Mouse (Mus musculus): ENCODE measurements around the gene Tcea2.

Gene Tcea2

DNA sequence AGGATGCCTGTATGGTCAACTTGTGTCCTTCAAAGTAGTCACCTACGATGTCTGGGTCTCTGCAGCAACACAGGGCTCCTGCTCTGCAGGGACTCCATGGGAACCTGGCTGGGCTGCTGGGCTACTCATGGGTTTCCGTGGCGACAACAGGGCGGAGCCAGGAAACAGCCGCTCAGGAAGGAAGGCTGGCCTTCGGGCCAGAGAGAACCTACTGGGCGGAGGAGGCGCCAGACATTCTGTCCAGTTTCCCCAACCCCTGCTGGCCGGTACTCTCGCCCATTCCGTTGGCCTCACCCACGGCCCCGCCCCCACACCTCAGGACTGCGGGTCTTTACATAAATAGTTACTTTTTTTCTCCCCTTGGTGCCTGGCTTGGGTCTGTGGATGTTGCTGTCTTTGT lies 4.7 kb upstream of the Tcea2 start:
- DNase-seq: no peak

- DNase-seq: peak; percentile 40
Measured at GRCm38 (mm10) chr2:181676424-181676823, 3.7 kb upstream of the Tcea2 start.

DNA sequence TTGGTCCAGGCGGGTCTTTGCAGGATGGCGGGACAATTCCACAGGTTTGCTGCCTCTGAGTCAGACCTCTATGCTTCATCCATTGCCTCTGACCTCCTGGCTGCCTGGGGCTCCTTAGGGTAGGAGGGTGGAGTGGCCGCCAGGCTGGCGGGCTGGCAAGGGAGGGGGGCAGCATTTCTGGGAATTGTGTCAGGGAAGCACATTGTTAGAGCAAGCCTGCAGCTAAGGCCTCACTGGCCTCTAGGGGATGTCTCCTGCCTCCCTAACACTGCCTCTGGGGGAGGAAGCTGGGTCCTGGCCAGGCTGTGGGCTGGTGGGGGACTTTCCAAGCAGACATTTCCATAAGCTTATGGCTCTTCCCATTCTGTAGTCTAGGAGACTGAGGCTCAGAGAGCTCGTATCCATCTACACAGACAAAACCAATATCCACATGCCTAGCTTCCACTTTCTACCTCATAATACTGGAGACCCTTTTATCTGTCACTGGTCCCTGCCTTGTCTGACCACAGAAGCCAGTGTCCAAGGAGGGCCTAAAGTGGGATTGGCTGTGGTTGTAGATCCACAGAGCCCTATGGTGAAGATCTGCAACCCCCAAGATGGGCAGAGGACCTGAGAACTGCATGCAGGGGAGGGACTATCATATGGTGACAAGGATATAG lies 2.9 kb upstream of the Tcea2 start:
- DNase-seq: no peak

GRCm38 (mm10) chr2:181677755-181678098 lies 2.4 kb upstream of the Tcea2 start:
- DNase-seq: no peak

DNA sequence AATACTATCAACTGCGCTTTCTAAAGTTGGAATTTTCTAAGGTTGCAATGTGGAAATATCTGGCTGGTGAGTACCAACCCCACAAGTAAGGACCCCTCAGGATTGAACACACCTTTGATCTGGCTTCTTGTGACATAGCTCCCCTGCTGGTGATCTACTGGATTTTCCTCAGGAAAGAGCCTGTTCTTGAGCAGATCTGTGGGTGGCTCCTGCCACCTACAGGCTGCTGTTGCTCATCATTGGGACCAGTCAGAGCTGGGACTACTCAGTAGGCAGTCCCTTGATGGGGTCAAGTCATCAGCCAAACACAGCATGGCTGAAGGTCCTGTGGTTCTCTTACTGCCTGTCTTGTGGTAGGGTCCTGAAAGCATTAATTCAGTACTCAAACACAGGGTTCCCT lies 1.3 kb upstream of the Tcea2 start:
- DNase-seq: peak; percentile 77

GRCm38 (mm10) chr2:181680716-181681117 lies 607 bp downstream of the Tcea2 start:
- peak; percentile 40 for DNase-seq

- no peak for DNase-seq
Measured at GRCm38 (mm10) chr2:181681978-181682377, 1.9 kb downstream of the Tcea2 start.

DNA sequence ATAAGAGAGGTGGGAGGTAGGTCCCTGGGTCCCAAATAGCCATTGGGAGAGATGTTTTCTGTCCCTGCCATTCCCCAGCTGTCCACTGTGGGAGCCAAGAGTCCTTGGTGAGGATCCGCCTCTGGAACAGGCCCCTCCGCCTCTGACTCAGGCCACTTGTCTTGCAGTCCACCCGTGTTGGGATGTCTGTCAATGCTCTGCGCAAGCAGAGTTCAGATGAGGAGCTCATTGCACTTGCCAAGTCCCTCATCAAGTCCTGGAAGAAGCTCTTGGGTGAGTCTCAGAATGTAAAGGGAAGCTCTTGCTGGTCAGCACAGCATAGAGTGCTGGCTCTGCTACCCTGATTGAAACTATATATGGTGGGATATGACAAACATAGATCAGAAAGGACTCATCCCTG lies 3.3 kb downstream of the Tcea2 start:
- DNase-seq: no peak

DNA sequence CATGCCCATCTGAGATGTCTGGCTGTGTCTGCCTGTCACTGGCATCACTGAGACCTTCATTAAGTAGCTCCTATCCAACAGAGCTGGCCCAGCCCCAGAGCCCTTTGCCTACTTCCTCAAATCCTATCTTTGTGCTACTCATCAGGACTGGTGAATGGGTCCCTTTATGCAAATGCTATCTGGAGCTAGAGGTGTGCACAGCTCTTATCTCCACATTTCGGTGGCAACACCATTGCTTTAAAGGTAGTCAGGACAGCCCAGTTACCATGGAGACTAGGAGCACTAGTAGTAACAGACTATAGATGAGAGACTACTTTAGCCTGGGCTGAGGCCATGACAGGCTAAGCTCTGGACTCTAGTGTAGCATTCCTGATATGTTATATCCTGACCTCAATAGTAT lies 4.6 kb downstream of the Tcea2 start:
- DNase-seq: no peak

DNA sequence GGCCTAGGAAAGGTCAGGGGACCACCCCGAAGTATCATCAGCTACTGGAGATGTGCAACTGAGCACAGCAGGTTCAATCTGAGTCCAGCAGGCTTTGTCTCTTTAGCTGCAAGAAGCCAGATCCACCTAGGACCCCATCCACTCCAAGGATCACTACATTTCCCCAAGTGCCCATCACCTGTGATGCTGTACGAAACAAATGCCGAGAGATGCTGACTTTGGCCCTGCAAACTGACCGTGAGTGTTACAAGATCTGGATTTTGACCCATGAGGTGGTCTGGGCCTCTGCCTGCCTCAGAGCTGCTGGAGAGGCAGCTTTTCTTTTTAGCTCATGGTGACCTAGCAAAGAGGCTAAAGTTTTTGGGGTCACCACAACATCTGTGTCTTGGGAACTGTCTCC lies 5.6 kb downstream of the Tcea2 start:
- DNase-seq: no peak

- DNase-seq: no peak
Measured at GRCm38 (mm10) chr2:181687586-181687985, 7.5 kb downstream of the Tcea2 start.

DNA sequence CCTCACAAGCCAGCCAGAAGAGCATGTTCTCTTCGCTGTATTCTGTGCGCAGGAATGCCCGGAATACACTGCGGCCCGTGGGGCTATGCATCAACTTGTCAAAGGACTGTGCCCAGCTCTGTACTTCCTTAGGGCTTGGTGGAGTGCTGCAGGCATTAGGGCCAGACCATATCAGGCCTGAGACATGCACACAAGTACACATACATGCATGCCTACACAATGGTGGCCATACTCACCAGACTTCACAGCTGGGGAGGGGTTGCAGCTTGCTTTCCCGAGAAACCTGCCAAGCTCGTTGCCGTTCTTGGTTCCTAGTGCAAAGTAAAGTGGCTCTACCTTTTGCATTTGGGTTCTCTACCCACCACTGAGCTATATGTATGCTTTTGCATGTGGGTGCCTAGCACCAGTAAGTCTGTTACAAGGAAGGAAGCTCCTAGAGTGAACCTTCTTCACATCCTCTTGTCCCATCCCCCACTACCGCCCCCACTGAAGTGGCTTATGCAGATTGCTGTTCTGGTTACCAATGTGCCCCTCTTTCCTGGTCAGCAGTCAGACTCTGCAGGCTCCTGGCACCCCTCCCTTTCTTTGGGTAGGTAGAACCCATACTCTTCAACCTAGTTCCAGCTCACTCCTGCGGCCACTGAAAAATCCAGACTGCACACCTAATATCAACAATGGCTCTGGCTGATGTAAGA lies 9.5 kb downstream of the Tcea2 start:
- peak; percentile 51 for DNase-seq

- no peak for DNase-seq
Measured at GRCm38 (mm10) chr2:181691083-181691482, 11.0 kb downstream of the Tcea2 start.

- DNase-seq: peak; percentile 42
Measured at GRCm38 (mm10) chr2:181691571-181691970, 11.5 kb downstream of the Tcea2 start.

- DNase-seq: no peak
Measured at GRCm38 (mm10) chr2:181692304-181692703, 12.2 kb downstream of the Tcea2 start.

DNA sequence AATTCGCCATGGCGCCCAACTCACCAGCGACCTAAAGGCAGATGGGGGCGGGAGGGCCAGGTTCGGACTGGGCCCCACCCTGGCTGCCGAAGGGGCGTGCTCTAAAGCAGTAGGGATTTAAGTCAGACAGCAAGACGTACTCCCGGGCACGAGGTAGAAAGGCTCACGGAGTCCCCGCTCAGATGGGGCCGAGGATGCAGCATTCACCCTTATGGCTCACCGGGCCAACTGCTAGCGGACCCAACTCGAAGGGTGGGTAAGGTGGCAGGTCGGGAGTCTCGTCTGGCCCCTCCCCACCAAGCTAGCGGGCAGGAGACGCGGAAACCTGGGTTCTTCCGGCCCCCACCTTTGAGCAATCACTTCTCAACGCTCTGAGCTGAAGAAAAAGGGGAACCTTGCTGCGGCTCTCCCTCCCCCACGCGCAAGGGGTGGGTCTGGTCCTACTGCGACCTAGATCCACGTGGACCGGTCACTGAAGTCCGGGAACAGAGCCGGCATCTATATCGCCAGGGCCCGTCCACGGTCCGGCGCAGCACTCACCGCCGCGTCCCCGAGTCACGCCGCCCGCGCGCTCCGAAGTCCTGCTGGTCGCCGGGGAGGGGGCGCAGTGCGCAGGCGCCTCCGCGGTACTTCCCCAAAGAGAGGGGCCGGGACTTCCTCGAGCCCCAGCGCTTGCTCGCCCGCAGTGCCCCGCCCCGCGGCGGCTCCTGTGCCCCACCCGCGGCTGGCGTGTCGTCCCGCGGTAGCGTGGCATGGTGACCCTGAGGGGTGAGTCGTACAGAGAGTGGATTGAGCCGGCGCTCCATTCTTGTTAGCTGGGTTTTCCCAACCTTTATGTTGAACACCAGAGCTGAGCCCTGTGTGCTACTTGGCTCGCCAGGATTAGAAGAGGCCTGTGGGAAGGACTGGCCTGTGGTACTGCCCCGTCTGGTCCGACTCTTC lies 13.5 kb downstream of the Tcea2 start, which contains the start of gene Rgs19:
Gene Rgs19 (minus strand): TSS at position 639 of the 942 bp plus-strand sequence.
- peak; percentile 91 for DNase-seq

DNA sequence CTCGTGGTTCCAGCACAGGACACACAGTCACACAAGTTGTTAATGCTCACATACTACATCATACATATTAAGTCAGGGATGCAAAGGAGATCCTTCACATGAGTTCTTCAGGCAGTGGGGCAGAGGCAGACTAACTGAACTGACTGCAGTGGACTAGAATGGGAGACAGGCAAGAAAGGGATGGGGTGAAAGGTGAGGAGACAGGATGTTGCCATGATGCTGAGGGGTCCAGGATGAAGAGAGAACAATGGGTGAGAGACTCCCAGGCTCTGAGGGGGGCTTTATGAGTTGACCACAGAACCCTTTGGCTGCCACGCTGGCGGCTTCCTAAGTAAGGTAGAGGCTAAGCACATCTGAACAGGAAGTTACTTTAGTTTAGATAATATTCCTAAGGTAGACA lies 14.5 kb downstream of the Tcea2 start:
- no peak for DNase-seq

DNA sequence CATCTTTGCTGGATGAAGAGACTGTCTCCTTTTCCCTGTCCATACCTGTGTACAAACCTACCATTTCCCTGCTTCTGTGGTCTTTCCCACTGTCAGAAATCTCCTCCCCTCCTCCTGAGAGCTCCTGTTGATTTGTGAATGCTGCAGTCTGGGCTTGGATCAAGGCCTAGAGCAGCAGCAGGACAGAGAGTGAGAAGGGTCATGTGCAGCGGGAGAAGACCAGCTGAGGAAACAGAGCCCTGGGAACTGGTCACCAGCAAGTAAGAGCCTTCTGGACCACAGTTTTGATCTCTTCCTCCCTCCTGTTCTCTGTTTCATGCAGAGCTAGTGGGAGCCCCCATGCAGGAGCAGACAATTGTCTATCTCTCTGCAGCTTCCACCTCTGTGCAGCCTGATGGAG lies 15.7 kb downstream of the Tcea2 start:
- DNase-seq: no peak

DNA sequence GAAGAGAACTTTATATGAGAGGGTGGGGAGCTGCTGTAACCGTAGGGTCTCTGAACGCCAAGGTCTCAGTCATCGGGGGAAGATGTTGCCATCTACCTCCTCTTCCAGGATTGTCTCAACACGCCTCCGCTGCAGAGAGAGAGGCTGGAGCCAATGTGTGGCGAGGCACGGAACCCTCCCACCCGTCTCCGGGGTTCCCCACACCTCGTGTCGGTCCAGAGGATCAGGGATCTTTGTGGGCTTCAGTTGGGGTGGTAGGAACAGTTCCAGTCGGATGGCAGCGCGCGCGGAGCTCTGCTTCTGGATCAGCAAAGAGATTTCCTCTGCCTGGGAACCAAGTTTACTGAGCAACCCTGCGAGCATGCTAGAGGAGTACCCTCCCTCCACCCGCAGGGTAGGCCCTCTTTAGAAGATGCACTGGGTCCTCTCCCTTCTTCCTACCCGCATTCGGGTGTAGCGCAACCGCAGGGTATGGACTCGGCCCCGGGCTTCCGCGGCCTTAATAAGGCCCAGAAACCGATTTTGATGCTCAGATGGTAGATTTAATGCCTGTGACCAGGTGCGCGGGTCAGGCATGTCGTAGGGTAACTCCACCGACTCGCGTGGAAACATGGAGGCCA lies 16.8 kb downstream of the Tcea2 start:
- no peak for DNase-seq

DNA sequence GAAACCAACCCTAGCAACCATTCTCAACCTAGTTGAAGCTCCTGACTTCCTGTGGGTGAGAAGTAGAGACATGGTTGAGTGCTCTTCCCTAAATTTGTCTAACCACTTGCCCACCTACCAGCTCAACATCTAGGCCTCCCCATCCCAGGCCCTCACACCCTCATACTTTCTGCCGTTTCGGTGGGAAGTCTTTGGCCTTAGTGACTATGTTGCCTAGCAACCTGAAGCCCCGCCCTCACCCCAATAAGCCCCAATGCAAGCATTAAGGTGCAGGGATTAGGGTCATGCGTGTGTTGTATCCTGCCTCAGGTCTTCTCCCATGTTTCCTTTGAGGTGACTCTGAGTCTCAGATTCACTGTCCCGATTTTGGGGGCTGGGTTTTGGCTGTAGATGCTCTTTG lies 18.1 kb downstream of the Tcea2 start, which contains the start of gene Lkaaear1:
Gene Lkaaear1 (minus strand): TSS at position 202 of the 400 bp plus-strand sequence.
- DNase-seq: no peak

DNA sequence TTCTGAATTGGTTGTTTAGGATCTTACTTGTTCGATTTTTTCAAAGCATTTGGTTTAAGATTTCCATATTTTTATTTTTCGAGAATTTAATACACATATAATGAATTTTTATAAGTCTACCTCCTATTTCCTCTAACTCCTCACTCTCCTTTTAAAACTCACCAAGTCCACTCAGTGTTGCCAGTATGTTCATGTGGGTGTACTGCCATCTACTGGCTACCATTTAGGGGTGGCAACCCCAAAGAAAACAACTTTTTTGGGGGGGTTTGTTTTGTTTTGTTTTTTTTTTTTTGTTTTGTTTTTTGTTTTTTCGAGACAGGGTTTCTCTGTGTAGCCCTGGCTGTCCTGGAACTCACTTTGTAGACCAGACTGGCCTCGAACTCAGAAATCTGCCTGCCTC lies 26.6 kb downstream of the Tcea2 start:
- peak; percentile 41 for DNase-seq

GRCm38 (mm10) chr2:181713749-181714148 lies 33.6 kb downstream of the Tcea2 start:
- no peak for DNase-seq

- DNase-seq: peak; percentile 58
Measured at GRCm38 (mm10) chr2:181714903-181715326, 34.8 kb downstream of the Tcea2 start, which contains the start of gene Oprl1. TSS of gene Oprl1 (plus strand) at chr2:181715016.

Data from thymus, postnatal 4 days (tissue).